Mouse (Mus musculus) liver, embryonic 14.5 days (tissue): ENCODE results near the gene Cyb561. TPM values are rescaled to one million over a fixed set of nuclear protein-coding genes. Genes with fewer than 3 reads are reported as not detected.

Source experiments
- ATAC-seq: fragments of 200-750 bp; cut with Nextera tagmentation; 2 replicates; pipeline ENCODE4 v1.8.0; 2017; ENCODE audit warnings: moderate number of reproducible peaks, mild to moderate bottlenecking, moderate library complexity; ENCODE audit not compliant: insufficient read depth
- DNase-seq, 3 experiments: peaks; one replicate each; pipeline ENCODE4 v3.0.0-alpha.2; 2012 to 2013; ENCODE audit warnings: low read depth in 3 of 3, low spot score in 3 of 3
- H3K27ac ChIP-seq: fragments of 300-500 bp; sonication (generic); 2 replicates; pipeline ENCODE4 v1.5.1; 2014; ENCODE audit warnings: moderate library complexity, mild to moderate bottlenecking, control low read depth, inconsistent platforms
- H3K27me3 ChIP-seq: fragments of 300-500 bp; sonication (generic); 2 replicates; pipeline ENCODE4 v1.6.1; 2014; ENCODE audit warnings: mild to moderate bottlenecking, low read length, moderate library complexity; ENCODE audit not compliant: control insufficient read depth, insufficient read depth
- H3K36me3 ChIP-seq: fragments of 300-500 bp; sonication (generic); replicated peaks from 2 replicates; pipeline ENCODE4 v1.6.1; 2014; ENCODE audit warnings: low read depth; ENCODE audit not compliant: control insufficient read depth, insufficient read depth
- H3K4me1 ChIP-seq, 2 experiments: fragments of 200-500 bp in 1 of 2; fragments of 300-500 bp in 1 of 2; sonication (generic) in 1 of 2; replicated peaks; 2 replicates each; pipeline ENCODE4 v1.6.1; 2012 to 2014; ENCODE audit warnings: antibody characterized with exemption in 1 of 2, inconsistent platforms in 1 of 2, low read length in 1 of 2; ENCODE audit not compliant: control insufficient read depth in 2 of 2, insufficient read depth in 2 of 2
- H3K4me2 ChIP-seq: fragments of 300-500 bp; sonication (generic); 2 replicates; pipeline ENCODE4 v1.6.1; 2014; ENCODE audit warnings: low read depth, mild to moderate bottlenecking, control low read depth, moderate library complexity
- H3K4me3 ChIP-seq, 2 experiments: fragments of 200-500 bp in 1 of 2; fragments of 300-500 bp in 1 of 2; sonication (generic) in 1 of 2; 2 replicates each; pipeline ENCODE4 v1.5.1; 2012 to 2014; ENCODE audit warnings: low read depth in 2 of 2, low read length in 2 of 2, mild to moderate bottlenecking in 2 of 2, control low read depth in 1 of 2, inconsistent platforms in 1 of 2, moderate library complexity in 1 of 2; ENCODE audit not compliant: insufficient read depth in 1 of 2
- H3K9ac ChIP-seq: fragments of 300-500 bp; sonication (generic); replicated peaks from 2 replicates; pipeline ENCODE4 v1.6.1; 2014; ENCODE audit warnings: mild to moderate bottlenecking, control low read depth, moderate library complexity
- H3K9me3 ChIP-seq: fragments of 300-500 bp; sonication (generic); 2 replicates; pipeline ENCODE4 v1.6.1; 2016; ENCODE audit warnings: low read length, mixed read lengths; ENCODE audit not compliant: control insufficient read depth
- CTCF ChIP-seq: IDR thresholded peaks from 2 replicates; pipeline ENCODE4 v1.5.1; 2016; ENCODE audit warnings: antibody characterized with exemption, low read depth, control low read depth
- EP300 ChIP-seq: IDR thresholded peaks from 2 replicates; pipeline ENCODE4 v1.6.1; 2016; ENCODE audit warnings: antibody characterized with exemption, low read depth
- WGBS: fragments of 180-500 bp; shearing (Covaris S2); extraction: QIAGEN DNeasy Blood & Tissue Kit; methylation state at CpG from one replicate; pipeline ENCODE4 v1.1.7; 2014; ENCODE audit not compliant: insufficient replicate concordance; 5-methylcytosine and 5-hydroxymethylcytosine counted together
- polyA plus RNA-seq, 2 experiments: library from polyadenylated mRNA; depleted of rRNA in 1 of 2; stranded (reverse) in 1 of 2; unstranded in 1 of 2; fragments of >200 nt; fragmentation: Nextera tagmentation in 1 of 2; extraction: Ambion mirVana in 1 of 2; gene quantifications; 2 replicates each; pipeline versions ENCODE4 v1.2.1 to v1.2.3; 2012 to 2014

Gene Cyb561
- polyA plus RNA-seq, 2 experiments = 0.85 to 1.1 TPM

DNA sequence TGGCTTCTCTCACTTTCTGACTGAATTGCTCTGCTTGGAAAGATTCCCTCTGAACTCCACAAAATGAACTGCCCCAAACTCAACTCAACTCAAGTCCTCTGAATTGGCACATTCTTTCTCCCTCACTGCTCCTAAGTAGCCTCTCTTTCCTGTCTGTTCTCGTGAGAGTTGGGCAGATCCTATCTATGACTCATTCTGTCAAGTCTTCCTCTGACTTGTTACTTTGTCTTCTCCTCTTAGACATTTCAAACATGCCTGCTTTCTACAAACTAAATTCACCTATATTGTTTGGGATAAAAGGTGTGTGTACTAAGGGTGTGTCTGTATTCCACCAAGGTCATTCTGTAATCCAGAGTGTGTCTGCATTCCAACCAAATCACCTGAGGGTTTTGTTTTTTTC lies 54.0 kb downstream of the Cyb561 start:
- Histone ChIP-seq H3K27me3 (no peaks in the 10 kb centered on the region), H3K9me3 (no peaks in the 10 kb centered on the region), H3K4me2 (no peak overlapping the region), H3K4me3 (no peak overlapping the region), H3K4me1 (no peaks in the 10 kb centered on the region), H3K36me3 (no peaks in the 10 kb centered on the region), H3K27ac (no peak overlapping the region), H3K9ac (no peak overlapping the region)
- WGBS = 21% methylated on average over 1 of the region's 1 CpGs
- TF ChIP-seq EP300 = no peak
- TF ChIP-seq CTCF = no peak
- ATAC-seq (no peak), DNase-seq (no peak)

DNA sequence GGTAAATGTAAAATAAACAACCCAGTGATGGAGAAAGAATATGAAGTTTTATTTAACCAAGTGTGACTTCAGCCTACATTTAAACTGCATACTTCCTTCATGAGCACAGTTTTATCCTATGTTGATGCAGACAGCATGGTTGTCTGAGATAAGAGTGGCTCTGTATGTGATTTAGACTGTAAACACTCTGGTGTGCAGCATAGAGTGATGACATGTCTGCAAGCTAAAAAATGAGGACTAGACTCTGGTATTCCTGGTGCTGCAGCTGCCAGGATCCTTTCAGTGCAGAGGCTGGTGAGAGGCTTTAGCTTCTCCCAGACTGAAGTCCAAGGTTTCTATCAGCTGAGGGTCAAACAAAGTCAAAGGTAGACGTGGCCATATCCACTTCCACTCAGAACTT lies 65.9 kb downstream of the Cyb561 start:
- H3K36me3 ChIP-seq = no peaks in the 10 kb centered on the region
- no peak overlapping the region for H3K9ac ChIP-seq
- WGBS = 50% methylated on average over 1 of the region's 1 CpGs
- DNase-seq (no peak), ATAC-seq (no peak)
- no peak for TF ChIP-seq CTCF
- no peak for TF ChIP-seq EP300
- H3K4me3 ChIP-seq = no peak overlapping the region
- peaks cover 0 to 5% of the 10 kb centered on the region in 2 experiments; a peak in 2 of 4 replicates for H3K4me1 ChIP-seq
- H3K27ac ChIP-seq = no peak overlapping the region
- no peak overlapping the region for H3K4me2 ChIP-seq
- no peaks in the 10 kb centered on the region for H3K27me3 ChIP-seq
- H3K9me3 ChIP-seq = no peaks in the 10 kb centered on the region

- Histone ChIP-seq H3K4me3 (no peak overlapping the region), H3K36me3 (no peaks in the 10 kb centered on the region), H3K27me3 (no peaks in the 10 kb centered on the region), H3K4me2 (no peak overlapping the region), H3K9me3 (no peaks in the 10 kb centered on the region), H3K9ac (no peak overlapping the region), H3K4me1 (peaks cover 0 to 5% of the 10 kb centered on the region in 2 experiments; a peak in 2 of 4 replicates), H3K27ac (no peak overlapping the region)
- WGBS = 14% methylated on average over 1 of the region's 1 CpGs
- peak; percentile 34; the same call in 1 of the 2 replicates for TF ChIP-seq EP300
- TF ChIP-seq CTCF = no peak
- ATAC-seq (peak; percentile 51; the same call in 1 of the 2 replicates), DNase-seq (no peak)
These were observed 67.6 kb downstream of the Cyb561 start for GRCm38 (mm10) chr11:105885558-105885957.

Other genes with a start within 250 kb of the Cyb561 start
- gene Ace, start 14.6 kb upstream of the Cyb561 start, polyA plus RNA-seq (2012; rRNA removed) = 0.07 and 0.08 TPM in 2 replicates
- not detected in 2 replicates for gene Ace, start 14.6 kb upstream of the Cyb561 start, polyA plus RNA-seq (2014; fragmentation: Nextera tagmentation; extraction: Ambion mirVana)
- gene Ace3, start 41.3 kb upstream of the Cyb561 start, polyA plus RNA-seq (2012; rRNA removed) = not detected in 2 replicates
- not detected in 2 replicates for gene Ace3, start 41.3 kb upstream of the Cyb561 start, polyA plus RNA-seq (2014; fragmentation: Nextera tagmentation; extraction: Ambion mirVana)
- 0.01 TPM in 2 replicates for gene Kcnh6, start 54.8 kb upstream of the Cyb561 start, polyA plus RNA-seq (2012; rRNA removed)
- not detected in 2 replicates for gene Kcnh6, start 54.8 kb upstream of the Cyb561 start, polyA plus RNA-seq (2014; fragmentation: Nextera tagmentation; extraction: Ambion mirVana)
- gene Dcaf7, start 83.5 kb upstream of the Cyb561 start, polyA plus RNA-seq (2012; rRNA removed) = 15.4 and 15.5 TPM in 2 replicates
- gene Dcaf7, start 83.5 kb upstream of the Cyb561 start, polyA plus RNA-seq (2014; fragmentation: Nextera tagmentation; extraction: Ambion mirVana) = 21.6 and 25.9 TPM in 2 replicates
- 7.3 and 10.0 TPM in 2 replicates for gene Taco1, start 112.7 kb upstream of the Cyb561 start, polyA plus RNA-seq (2012; rRNA removed)
- gene Taco1, start 112.7 kb upstream of the Cyb561 start, polyA plus RNA-seq (2014; fragmentation: Nextera tagmentation; extraction: Ambion mirVana) = 4.8 and 5.2 TPM in 2 replicates
- 5.2 and 5.5 TPM in 2 replicates for gene Map3k3, start 131.3 kb upstream of the Cyb561 start, polyA plus RNA-seq (2012; rRNA removed)
- 3.8 and 5.4 TPM in 2 replicates for gene Map3k3, start 131.3 kb upstream of the Cyb561 start, polyA plus RNA-seq (2014; fragmentation: Nextera tagmentation; extraction: Ambion mirVana)
- gene Gm10840, start 207.5 kb upstream of the Cyb561 start, polyA plus RNA-seq (2012; rRNA removed) = not detected in 2 replicates
- gene Gm10840, start 207.5 kb upstream of the Cyb561 start, polyA plus RNA-seq (2014; fragmentation: Nextera tagmentation; extraction: Ambion mirVana) = not detected in 2 replicates
- gene Limd2, start 207.5 kb upstream of the Cyb561 start, polyA plus RNA-seq (2012; rRNA removed) = 17.3 and 26.7 TPM in 2 replicates
- 57.8 and 59.4 TPM in 2 replicates for gene Limd2, start 207.5 kb upstream of the Cyb561 start, polyA plus RNA-seq (2014; fragmentation: Nextera tagmentation; extraction: Ambion mirVana)
- 9.1 and 9.4 TPM in 2 replicates for gene Strada, start 248.8 kb upstream of the Cyb561 start, polyA plus RNA-seq (2012; rRNA removed)
- gene Strada, start 248.8 kb upstream of the Cyb561 start, polyA plus RNA-seq (2014; fragmentation: Nextera tagmentation; extraction: Ambion mirVana) = 6.9 and 8.8 TPM in 2 replicates